Mouse (Mus musculus): ENCODE measurements around the gene Rfpl4b.

GRCm38 (mm10) chr10:38788612-38789011, 33.0 kb downstream of the Rfpl4b start:
- TF ChIP-seq CTCF (IDR thresholded peaks at IDR 0.05; ENCODE audit: borderline replicate concordance, insufficient read depth, low read length) (no peak), POLR2A (IDR thresholded peaks at IDR 0.05; ENCODE audit: low read depth, low read length) (no peak)
